Mouse (Mus musculus): ENCODE results near the gene Cyp2c50.
"Not testable (repeated sequence)": the region's sequence is repeated elsewhere in the genome, so short reads cannot be mapped to it uniquely, and the experiment has no call there.

Cyp2c50 gene

DNA sequence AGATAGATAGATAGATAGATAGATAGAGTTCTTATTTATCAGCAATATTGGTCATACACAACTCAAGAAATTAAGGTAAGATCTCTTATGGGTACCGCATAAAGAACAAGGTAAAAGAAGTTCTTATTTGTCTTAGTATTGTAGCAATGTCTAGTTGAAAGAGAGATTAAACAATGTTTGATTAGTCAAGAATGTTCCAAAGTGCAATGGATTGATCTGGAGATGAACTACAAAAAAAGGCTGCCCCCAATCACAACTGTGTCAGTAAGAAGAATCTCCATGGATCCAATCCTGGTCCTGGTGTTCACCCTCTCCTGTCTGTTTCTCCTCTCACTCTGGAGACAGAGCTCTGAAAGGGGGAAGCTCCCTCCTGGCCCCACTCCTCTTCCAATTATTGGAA is at the start of gene Cyp2c50:
Gene Cyp2c50, plus strand, starts transcription at position 268 of the 400 bp plus-strand sequence.
- POLR2A ChIA-PET, CTCF ChIA-PET: not testable (repeated sequence)

GRCm38 (mm10) chr19:40073701-40074100 is 15.8 kb upstream of the Cyp2c50 start, which contains the start of gene Cyp2c54:
Cyp2c54 (minus strand) TSS chr19:40073827.
- ChIA-PET POLR2A (no interaction called here), CTCF (no interaction called here)

- CTCF ChIA-PET = no interaction called here
- POLR2A ChIA-PET = no interaction called here
Measured at GRCm38 (mm10) chr19:40088381-40088780, 1.1 kb upstream of the Cyp2c50 start.

DNA sequence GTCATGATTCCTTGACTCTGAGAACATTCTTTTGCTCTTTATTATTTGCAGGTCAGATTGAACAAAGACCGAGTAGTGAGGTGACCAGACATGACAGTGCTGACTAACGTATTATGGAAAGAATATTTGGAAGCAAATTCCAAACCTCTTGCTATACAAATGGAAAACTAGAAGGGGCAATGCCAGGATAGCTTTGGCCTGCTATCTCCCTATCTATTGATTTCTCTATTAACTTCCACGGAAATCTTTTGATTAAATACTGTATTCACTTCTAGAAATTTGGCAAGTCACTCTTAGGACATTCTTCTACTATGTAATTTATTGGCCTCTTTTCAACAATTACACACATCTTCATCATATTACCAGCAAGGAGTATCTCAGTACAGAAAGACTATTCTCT is 1.6 kb downstream of the Cyp2c50 start:
- POLR2A ChIA-PET = no interaction called here
- CTCF ChIA-PET = no interaction called here

GRCm38 (mm10) chr19:40119624-40120023 is 30.1 kb downstream of the Cyp2c50 start:
- POLR2A ChIA-PET, CTCF ChIA-PET: not testable (repeated sequence)

- CTCF ChIA-PET = interaction anchor here in 1 of 4 experiments (0.6 kb wide), 1 partner anchor 1143 kb away, joined by 3 read pairs; no protein-coding TSS in a partner anchor
- POLR2A ChIA-PET = not testable (repeated sequence)
Measured at GRCm38 (mm10) chr19:40125165-40125564, 35.7 kb downstream of the Cyp2c50 start.

- POLR2A ChIA-PET = interaction anchor here in 1 of 4 experiments (1.2 kb wide), 1 partner anchor 144 kb away, joined by 3 read pairs; the partner anchor contains the start of gene Pdlim1
- CTCF ChIA-PET = not testable (repeated sequence)
Measured at GRCm38 (mm10) chr19:40126996-40127395, 37.5 kb downstream of the Cyp2c50 start.
